22 mouse cellular contexts compared by ENCODE assay signal in genomic region chr17:7210648-7211047, GRCm38 (mm10). TPM values are rescaled to one million over a fixed set of nuclear protein-coding genes. Genes with fewer than 3 reads are reported as not detected.
A peak's percentile ranks its signal among the peaks of the same experiment; 100 is the strongest.
DNase-seq lines count a peak whose midpoint lies in the region; ATAC-seq lines count a peak whose summit lies in the region.
"Had no signal": no experiment of that assay in that cellular context is flagged by ENCODE, and none has a peak within 500 bp of the region (broad histone marks: within the 10 kb centered on the region; RNA-seq: fewer than 3 reads in every experiment).

No protein-coding gene starts in this region.

- peak overlapping the region; percentile 35; the same call in 1 of the 2 replicates for H3K27ac ChIP-seq in neural tube, embryonic 11.5 days (ENCODE audit: low read depth, low read length)
- H3K27ac ChIP-seq in forebrain, embryonic 11.5 days (ENCODE audit: low read depth, low read length), result no peak overlapping the region
- peak overlapping the region; percentile 32; the same call in 1 of the 2 replicates for H3K27ac ChIP-seq in hindbrain, embryonic 13.5 days
- no peak overlapping the region for H3K27ac ChIP-seq in heart, embryonic 12.5 days (ENCODE audit: poor library complexity, severe bottlenecking)
- H3K27ac ChIP-seq: embryonic facial prominence, embryonic 13.5 days; heart, embryonic 15.5 days; limb, embryonic 15.5 days; stomach, embryonic 15.5 days had no signal

- H3K36me3 ChIP-seq in neural tube, embryonic 11.5 days (ENCODE audit: control insufficient read depth, insufficient read depth, low read length), result no peaks in the 10 kb centered on the region
- H3K36me3 ChIP-seq in forebrain, embryonic 11.5 days (ENCODE audit: control insufficient read depth, insufficient read depth, low read length), result no peaks in the 10 kb centered on the region
- H3K36me3 ChIP-seq in hindbrain, embryonic 13.5 days, result no peaks in the 10 kb centered on the region
- H3K36me3 ChIP-seq in heart, embryonic 12.5 days, result no peaks in the 10 kb centered on the region
- H3K36me3 ChIP-seq: embryonic facial prominence, embryonic 13.5 days; heart, embryonic 15.5 days; limb, embryonic 15.5 days; stomach, embryonic 15.5 days had no signal

- peak overlapping the region; percentile 7 for H3K9ac ChIP-seq in neural tube, embryonic 11.5 days (ENCODE audit: low read length)
- no peak overlapping the region for H3K9ac ChIP-seq in forebrain, embryonic 11.5 days (ENCODE audit: low read length)
- H3K9ac ChIP-seq in hindbrain, embryonic 13.5 days, result no peak overlapping the region
- no peak overlapping the region for H3K9ac ChIP-seq in heart, embryonic 12.5 days
- H3K9ac ChIP-seq: embryonic facial prominence, embryonic 13.5 days; heart, embryonic 15.5 days; limb, embryonic 15.5 days; liver, postnatal 0 days; stomach, embryonic 15.5 days had no signal

- no peak overlapping the region for H3K4me3 ChIP-seq in neural tube, embryonic 11.5 days (ENCODE audit: low read depth, low read length)
- no peak overlapping the region for H3K4me3 ChIP-seq in forebrain, embryonic 11.5 days (ENCODE audit: low read depth, low read length)
- H3K4me3 ChIP-seq in hindbrain, embryonic 13.5 days, result no peak overlapping the region
- H3K4me3 ChIP-seq in heart, embryonic 12.5 days, result no peak overlapping the region
- H3K4me3 ChIP-seq: embryonic facial prominence, embryonic 13.5 days; heart, embryonic 15.5 days; limb, embryonic 15.5 days; myocyte; stomach, embryonic 15.5 days had no signal

- peaks cover 4% of the 10 kb centered on the region for H3K4me1 ChIP-seq in neural tube, embryonic 11.5 days (ENCODE audit: control insufficient read depth, insufficient read depth, low read length)
- peaks cover 13% of the 10 kb centered on the region; the same call in 1 of the 2 replicates for H3K4me1 ChIP-seq in forebrain, embryonic 11.5 days (replicated peaks; ENCODE audit: control insufficient read depth, insufficient read depth, low read length)
- H3K4me1 ChIP-seq in hindbrain, embryonic 13.5 days (replicated peaks), result peaks cover 36% of the 10 kb centered on the region
- H3K4me1 ChIP-seq in heart, embryonic 12.5 days (replicated peaks), result peaks cover 59% of the 10 kb centered on the region
- H3K4me1 ChIP-seq: stomach, embryonic 15.5 days had no signal

- no peaks in the 10 kb centered on the region for H3K9me3 ChIP-seq in neural tube, embryonic 11.5 days (ENCODE audit: control insufficient read depth, low read length)
- H3K9me3 ChIP-seq in forebrain, embryonic 11.5 days (ENCODE audit: control insufficient read depth, low read length), result no peaks in the 10 kb centered on the region
- H3K9me3 ChIP-seq in hindbrain, embryonic 13.5 days, result no peaks in the 10 kb centered on the region
- no peaks in the 10 kb centered on the region for H3K9me3 ChIP-seq in heart, embryonic 12.5 days (replicated peaks)
- H3K9me3 ChIP-seq: embryonic facial prominence, embryonic 13.5 days; heart, embryonic 15.5 days; limb, embryonic 15.5 days; stomach, embryonic 15.5 days had no signal

- WGBS in neural tube, embryonic 11.5 days, result 50% methylated on average over 11 of the region's 11 CpGs
- 49% methylated on average over 11 of the region's 11 CpGs for WGBS in forebrain, embryonic 11.5 days
- 32% methylated on average over 11 of the region's 11 CpGs for whole genome bisulfite sequencing in hindbrain, embryonic 13.5 days
- WGBS in heart, embryonic 12.5 days, result 76% methylated on average over 11 of the region's 11 CpGs

- H3K4me2 ChIP-seq in neural tube, embryonic 11.5 days (ENCODE audit: low read depth), result no peak overlapping the region
- no peak overlapping the region for H3K4me2 ChIP-seq in forebrain, embryonic 11.5 days (ENCODE audit: low read depth, low read length, severe bottlenecking)
- no peak overlapping the region for H3K4me2 ChIP-seq in hindbrain, embryonic 13.5 days
- H3K4me2 ChIP-seq in heart, embryonic 12.5 days, result no peak overlapping the region
- H3K4me2 ChIP-seq: embryonic facial prominence, embryonic 13.5 days; heart, embryonic 15.5 days; limb, embryonic 15.5 days; stomach, embryonic 15.5 days had no signal

- H3K27me3 ChIP-seq in neural tube, embryonic 11.5 days (ENCODE audit: control insufficient read depth, insufficient read depth, low read length), result no peaks in the 10 kb centered on the region
- H3K27me3 ChIP-seq in forebrain, embryonic 11.5 days (ENCODE audit: control insufficient read depth, insufficient read depth, low read length), result no peaks in the 10 kb centered on the region
- no peaks in the 10 kb centered on the region for H3K27me3 ChIP-seq in hindbrain, embryonic 13.5 days
- H3K27me3 ChIP-seq in heart, embryonic 12.5 days (replicated peaks), result no peaks in the 10 kb centered on the region
- H3K27me3 ChIP-seq: embryonic facial prominence, embryonic 13.5 days; heart, embryonic 15.5 days; limb, embryonic 15.5 days; Patski; stomach, embryonic 15.5 days had no signal

- no peak for ATAC-seq in neural tube, embryonic 11.5 days (ENCODE audit: insufficient read depth, low FRiP score, low TSS enrichment)
- 0 out of 2 replicates have a peak, but pooled peaks have one; percentile 58 for ATAC-seq in forebrain, embryonic 11.5 days (replicated peaks; ENCODE audit: low FRiP score)
- no peak for ATAC-seq in hindbrain, embryonic 13.5 days (ENCODE audit: low FRiP score)
- no peak for ATAC-seq in heart, embryonic 12.5 days (ENCODE audit: insufficient number of reproducible peaks, low FRiP score)
- ATAC-seq: activated CD4-positive, CD25-positive, alpha-beta regulatory T cell, adult 4 months; liver, postnatal 0 days; Patski had no signal

- DNase-seq in neural tube, embryonic 11.5 days (ENCODE audit: low spot score), result peak; percentile 43
- DNase-seq in neural tube, embryonic 10.5 days (ENCODE audit: extremely low spot score, low spot score), result no peak
- no peak for DNase-seq in forebrain, embryonic 11.5 days (ENCODE audit: low spot score)
- no peak for DNase-seq in gastrocnemius, postnatal 4 days (ENCODE audit: low spot score in 2 of 2)
- no peak for DNase-seq in liver
- DNase-seq: adrenal gland, postnatal 36 days; cerebellum, adult 9-10 months; kidney, adult 9 months; kidney, postnatal 36 days; layer of hippocampus, adult 9-11 months; liver, postnatal 0 days; lung, postnatal 14 days; right cerebral cortex, postnatal 14 days had no signal

RNA-seq across cellular contexts. Expression of gene Rps6ka2, which starts 40.7 kb away (rescaled TPM):
- polyA plus RNA-seq in neural tube, embryonic 11.5 days (2014; fragmentation: Nextera tagmentation; extraction: Ambion mirVana), result 35.2 and 35.6 TPM in 2 replicates
- 25.5 and 27.0 TPM in 2 replicates for polyA plus RNA-seq in forebrain, embryonic 11.5 days (2014; fragmentation: Nextera tagmentation; extraction: Ambion mirVana)
- polyA plus RNA-seq in hindbrain, embryonic 13.5 days (2015; fragmentation: Nextera tagmentation; extraction: Ambion mirVana), result 21.2 and 22.1 TPM in 2 replicates
- total RNA-seq in gastrocnemius, postnatal 4 days (2021), result 10 to 100 TPM; 37.9 to 43.0 TPM
- polyA plus RNA-seq in heart, embryonic 12.5 days (2016; fragmentation: Nextera tagmentation; extraction: Ambion mirVana), result 62.5 and 68.8 TPM in 2 replicates

Comparison
In these comparisons a context has a peak if more than half of its experiments do, and no peak if none do; other contexts are left out.
1. H3K27ac ChIP-seq: peak in neural tube, embryonic 11.5 days (single experiment) and hindbrain, embryonic 13.5 days (single experiment); none in forebrain, embryonic 11.5 days (single experiment) and heart, embryonic 12.5 days (single experiment).